Mouse (Mus musculus): ENCODE data around the gene Gm42957.
"Not testable (repeated sequence)": the region's sequence is repeated elsewhere in the genome, so short reads cannot be mapped to it uniquely, and the experiment has no call there.

Gene Gm42957

GRCm38 (mm10) chr3:96678456-96678855 is 43.2 kb downstream of the Gm42957 start:
- DNase-seq = no peak

GRCm38 (mm10) chr3:96679159-96679674 is 43.9 kb downstream of the Gm42957 start:
- no peak for DNase-seq

- DNase-seq = no peak
These were observed 45.1 kb downstream of the Gm42957 start for GRCm38 (mm10) chr3:96680269-96680956.

- DNase-seq = no peak
These were observed 48.2 kb downstream of the Gm42957 start for GRCm38 (mm10) chr3:96683496-96683895.

GRCm38 (mm10) chr3:96684151-96684821 is 49.0 kb downstream of the Gm42957 start:
- DNase-seq = no peak

- DNase-seq = no peak
These were observed 49.5 kb downstream of the Gm42957 start for GRCm38 (mm10) chr3:96684822-96685156.

GRCm38 (mm10) chr3:96686057-96686456 is 50.8 kb downstream of the Gm42957 start:
- not testable (repeated sequence) for DNase-seq

GRCm38 (mm10) chr3:96688854-96689253 is 53.6 kb downstream of the Gm42957 start:
- DNase-seq = no peak

- no peak for DNase-seq
These were observed 55.0 kb downstream of the Gm42957 start for GRCm38 (mm10) chr3:96690298-96690697.

GRCm38 (mm10) chr3:96692506-96692905 is 57.2 kb downstream of the Gm42957 start:
- no peak for DNase-seq

GRCm38 (mm10) chr3:96693579-96693978 is 58.3 kb downstream of the Gm42957 start:
- no peak for DNase-seq

- peak; percentile 51 for DNase-seq
These were observed 61.0 kb downstream of the Gm42957 start, which contains the start of gene Pias3 for GRCm38 (mm10) chr3:96696198-96696765. TSS of gene Pias3 (plus strand) at chr3:96696384.

- peak; percentile 85 for DNase-seq
These were observed 61.8 kb downstream of the Gm42957 start for GRCm38 (mm10) chr3:96696766-96697732.

- DNase-seq = peak; percentile 29
These were observed 63.9 kb downstream of the Gm42957 start for GRCm38 (mm10) chr3:96698993-96699690.

GRCm38 (mm10) chr3:96700376-96700775 is 65.1 kb downstream of the Gm42957 start:
- DNase-seq = peak; percentile 25

GRCm38 (mm10) chr3:96701003-96701402 is 65.7 kb downstream of the Gm42957 start:
- DNase-seq = no peak
